21 mouse cellular contexts compared by ENCODE assay signal in genomic region chr1:52279831-52280595, GRCm38 (mm10). TPM values are rescaled to one million over a fixed set of nuclear protein-coding genes. Genes with fewer than 3 reads are reported as not detected.
DNase-seq lines count a peak whose midpoint lies in the region; ATAC-seq and TF ChIP-seq lines count a peak whose summit lies in the region.
"Had no signal": no experiment of that assay in that cellular context is flagged by ENCODE, and none has a peak within 500 bp of the region (broad histone marks: within the 10 kb centered on the region; RNA-seq: fewer than 3 reads in every experiment).

No protein-coding gene starts in this region.

- 48% methylated on average over 7 of the region's 7 CpGs for WGBS in forebrain, embryonic 14.5 days

- no peaks in the 10 kb centered on the region for H3K27me3 ChIP-seq in forebrain, embryonic 14.5 days (replicated peaks; ENCODE audit: control insufficient read depth, insufficient read depth, low read length)
- H3K27me3 ChIP-seq: hindbrain, embryonic 15.5 days; liver, embryonic 12.5 days; lung, embryonic 15.5 days; neural tube, embryonic 12.5 days had no signal

- H3K4me1 ChIP-seq in forebrain, embryonic 14.5 days (ENCODE audit: control insufficient read depth, insufficient read depth, low read length) = no peaks in the 10 kb centered on the region
- H3K4me1 ChIP-seq: hindbrain, embryonic 15.5 days; limb, embryonic 10.5 days; liver, embryonic 12.5 days; lung, embryonic 15.5 days; neural tube, embryonic 12.5 days had no signal

- no peak overlapping the region for H3K4me3 ChIP-seq in layer of hippocampus, adult 2 months
- H3K4me3 ChIP-seq in forebrain, embryonic 14.5 days (ENCODE audit: low read depth, low read length) = no peak overlapping the region
- H3K4me3 ChIP-seq: hindbrain, embryonic 15.5 days; limb, embryonic 10.5 days; liver, embryonic 12.5 days; lung, embryonic 15.5 days; neural tube, embryonic 12.5 days had no signal

- DNase-seq in layer of hippocampus, adult 2 months (ENCODE audit: low spot score in 2 of 2) = peak; percentile 51 to 54
- no peak for DNase-seq in layer of hippocampus, postnatal 10 days (ENCODE audit: low spot score in 2 of 2)
- DNase-seq in brain, embryonic 14.5 days (ENCODE audit: low read depth) = peak; percentile 27
- peak; percentile 70 to 83 for DNase-seq in frontal cortex, postnatal 36 days (ENCODE audit: low spot score in 2 of 2)
- peak; percentile 67 to 72 for DNase-seq in right cerebral cortex, adult 2 months (ENCODE audit: low spot score in 2 of 2)
- no peak for DNase-seq in forebrain, embryonic 14.5 days (ENCODE audit: low spot score)
- DNase-seq in adrenal gland, adult (ENCODE audit: inconsistent age in 2 of 2, low spot score in 1 of 2) = no peak
- DNase-seq: adrenal gland, adult 8-10 months; cerebellum, adult 9-11 months; embryo, embryonic 11 days; gastrocnemius, postnatal 14 days; heart, postnatal 14 days; kidney, adult 18-20 months; thymus, adult 18-20 months had no signal

- H3K9ac ChIP-seq in forebrain, embryonic 14.5 days (ENCODE audit: low read length) = no peak overlapping the region
- H3K9ac ChIP-seq: hindbrain, embryonic 15.5 days; liver, embryonic 12.5 days; lung, embryonic 15.5 days; neural tube, embryonic 12.5 days had no signal

- no peak for ATAC-seq in forebrain, embryonic 14.5 days
- ATAC-seq: forebrain, embryonic 16.5 days; liver, embryonic 12.5 days had no signal

- no peaks in the 10 kb centered on the region for H3K36me3 ChIP-seq in forebrain, embryonic 14.5 days (ENCODE audit: control insufficient read depth, insufficient read depth, low read length)
- H3K36me3 ChIP-seq: G1E; hindbrain, embryonic 15.5 days; limb, embryonic 10.5 days; liver, embryonic 12.5 days; lung, embryonic 15.5 days; neural tube, embryonic 12.5 days had no signal

- H3K27ac ChIP-seq in layer of hippocampus, adult 2 months = peak overlapping the region; percentile 68; the same call in 1 of the 2 replicates
- H3K27ac ChIP-seq in forebrain, embryonic 14.5 days (ENCODE audit: low read depth, low read length) = no peak overlapping the region
- H3K27ac ChIP-seq: hindbrain, embryonic 15.5 days; limb, embryonic 10.5 days; liver, embryonic 12.5 days; lung, embryonic 15.5 days; neural tube, embryonic 12.5 days had no signal

- no peak for TF ChIP-seq POLR2A in brain, embryonic 14.5 days (IDR thresholded peaks at IDR 0.05; ENCODE audit: borderline replicate concordance, extremely low read depth, insufficient read depth, insufficient read length, poor library complexity, severe bottlenecking)

- peak; percentile 45 for TF ChIP-seq CTCF in layer of hippocampus, adult 2 months (conservative IDR thresholded peaks at IDR 0.05)
- no peak for TF ChIP-seq CTCF in brain, embryonic 14.5 days (IDR thresholded peaks at IDR 0.05; ENCODE audit: borderline replicate concordance, extremely low read depth, insufficient read depth, insufficient read length)

- H3K9me3 ChIP-seq in forebrain, embryonic 14.5 days (replicated peaks; ENCODE audit: control insufficient read depth, low read length) = no peaks in the 10 kb centered on the region
- H3K9me3 ChIP-seq: G1E; hindbrain, embryonic 15.5 days; limb, embryonic 10.5 days; liver, embryonic 12.5 days; lung, embryonic 15.5 days; neural tube, embryonic 12.5 days had no signal

- H3K4me2 ChIP-seq in forebrain, embryonic 14.5 days (ENCODE audit: low read length) = no peak overlapping the region
- H3K4me2 ChIP-seq: hindbrain, embryonic 15.5 days; liver, embryonic 12.5 days; lung, embryonic 15.5 days; neural tube, embryonic 12.5 days had no signal

RNA-seq across cellular contexts. Expression of gene Gls, which starts 47.0 kb away (rescaled TPM):
- 100 to 1,000 TPM; 391 to 398 TPM for total RNA-seq in layer of hippocampus, adult 2 months (2021)
- total RNA-seq in layer of hippocampus, postnatal 10 days (2021) = 100 to 1,000 TPM; 291 to 354 TPM
- polyA plus RNA-seq in brain, embryonic 14.5 days (2012; rRNA removed) = 158 and 163 TPM in 2 replicates
- polyA plus RNA-seq in forebrain, embryonic 14.5 days (2014; fragmentation: Nextera tagmentation; extraction: Ambion mirVana) = 35.4 and 37.4 TPM in 2 replicates

Comparison
In these comparisons a context has a peak if more than half of its experiments do, and no peak if none do; other contexts are left out.
1. DNase-seq: peak in layer of hippocampus, adult 2 months (2 of 2), brain, embryonic 14.5 days (single experiment), frontal cortex, postnatal 36 days (2 of 2) and right cerebral cortex, adult 2 months (2 of 2); none in layer of hippocampus, postnatal 10 days (0 of 2), forebrain, embryonic 14.5 days (single experiment) and adrenal gland, adult (0 of 2).